Comparison of ENCODE assay signal across 23 mouse cellular contexts in genomic region chr9:37266622-37267021, GRCm38 (mm10). TPM values are rescaled to one million over a fixed set of nuclear protein-coding genes. Genes with fewer than 3 reads are reported as not detected.
DNase-seq lines count a peak whose midpoint lies in the region; ATAC-seq and TF ChIP-seq lines count a peak whose summit lies in the region.
"Had no signal": no experiment of that assay in that cellular context is flagged by ENCODE, and none has a peak within 500 bp of the region (broad histone marks: within the 10 kb centered on the region; RNA-seq: fewer than 3 reads in every experiment).

No protein-coding gene starts in this region.

- no peak for TF ChIP-seq CTCF in MEL (IDR thresholded peaks at IDR 0.05 in 2 of 3, conservative IDR thresholded peaks at IDR 0.05 in 1 of 3; ENCODE audit: control insufficient read depth in 1 of 3, insufficient read depth in 1 of 3, low read depth in 2 of 3, low read length in 3 of 3, poor library complexity in 1 of 3, severe bottlenecking in 1 of 3)

- 92% methylated on average over 2 of the region's 2 CpGs for WGBS in hindbrain, embryonic 16.5 days
- WGBS in limb, embryonic 10.5 days, result 93% methylated on average over 2 of the region's 2 CpGs

- intact Hi-C loops in gastrocnemius, postnatal 36 days (cut with DNase I), result no loop called here

- TF ChIP-seq RAD21 in MEL (IDR thresholded peaks at IDR 0.05; ENCODE audit: low read depth, low read length), result no peak

- peak; percentile 40 to 64; a peak in 3 of 4 replicates for TF ChIP-seq EP300 in MEL (IDR thresholded peaks at IDR 0.05; ENCODE audit: low read depth in 1 of 2, low read length in 2 of 2)

- DNase-seq in A20 (ENCODE audit: low read depth, low spot score) (peak; percentile 40), MEL (ENCODE audit: low read depth, low spot score) (peak; percentile 74)
- no peak for DNase-seq in gastrocnemius, postnatal 36 days
- no peak for DNase-seq in limb, embryonic 10.5 days (ENCODE audit: low spot score)
- DNase-seq: adrenal gland, adult 2 months; adrenal gland, adult 8-10 months; adrenal gland, postnatal 10 days; adrenal gland, postnatal 14 days; adrenal gland, postnatal 25 days; adrenal gland, postnatal 36 days; B cell, adult 2 months; cerebellum, adult 11 months; cerebellum, adult 11-12 months; cerebellum, adult 18-20 months; cerebellum, adult 2 months; cerebellum, adult 8-10 months had no signal

- ATAC-seq in megakaryocyte progenitor cell, adult 5-6 weeks (replicated peaks; ENCODE audit: poor library complexity), result 0 out of 2 replicates have a peak, but pooled peaks have one; percentile 20
- no peak for ATAC-seq in hindbrain, embryonic 16.5 days
- ATAC-seq: activated CD4-positive, CD25-positive, alpha-beta regulatory T cell, adult 4 months; CD4-positive, CD25-positive, alpha-beta regulatory T cell, adult 4 months; Patski had no signal

- H3K79me2 ChIP-seq in MEL (ENCODE audit: control insufficient read depth, insufficient read depth, low read length, poor library complexity), result no peaks in the 10 kb centered on the region

- no peaks in the 10 kb centered on the region for H3K9me3 ChIP-seq in MEL (replicated peaks; ENCODE audit: insufficient read depth, low read length)
- no peaks in the 10 kb centered on the region for H3K9me3 ChIP-seq in hindbrain, embryonic 16.5 days (ENCODE audit: control insufficient read depth, low read length)
- H3K9me3 ChIP-seq in limb, embryonic 10.5 days (replicated peaks), result no peaks in the 10 kb centered on the region
- H3K9me3 ChIP-seq: G1E had no signal

- TF ChIP-seq POLR2A in MEL (IDR thresholded peaks at IDR 0.05; ENCODE audit: control insufficient read depth in 1 of 2, insufficient read depth in 1 of 2, low read depth in 1 of 2, low read length in 2 of 2, poor library complexity in 1 of 2), result no peak

- H3K4me3 ChIP-seq in MEL (ENCODE audit: control insufficient read depth in 1 of 2, insufficient read depth in 1 of 2, low read depth in 2 of 2, low read length in 2 of 2), result no peak overlapping the region
- no peak overlapping the region for H3K4me3 ChIP-seq in hindbrain, embryonic 16.5 days (ENCODE audit: low read length)
- no peak overlapping the region for H3K4me3 ChIP-seq in limb, embryonic 10.5 days

- peaks cover 0 to 18% of the 10 kb centered on the region in 2 experiments; a peak in 2 of 4 replicates for H3K36me3 ChIP-seq in MEL (ENCODE audit: control insufficient read depth in 1 of 2, insufficient read depth in 2 of 2, low read length in 2 of 2)
- no peaks in the 10 kb centered on the region for H3K36me3 ChIP-seq in hindbrain, embryonic 16.5 days (ENCODE audit: control insufficient read depth, insufficient read depth, low read length)
- H3K36me3 ChIP-seq in limb, embryonic 10.5 days, result no peaks in the 10 kb centered on the region
- H3K36me3 ChIP-seq: G1E had no signal

- H3K4me2 ChIP-seq in hindbrain, embryonic 16.5 days (ENCODE audit: low read length), result no peak overlapping the region

- H3K27ac ChIP-seq in MEL (ENCODE audit: control insufficient read depth, low read depth, low read length), result no peak overlapping the region
- no peak overlapping the region for H3K27ac ChIP-seq in hindbrain, embryonic 16.5 days (ENCODE audit: low read depth, low read length)
- no peak overlapping the region for H3K27ac ChIP-seq in limb, embryonic 10.5 days

- peaks cover 7 to 9% of the 10 kb centered on the region in 2 experiments for H3K4me1 ChIP-seq in MEL (ENCODE audit: control insufficient read depth in 1 of 2, insufficient read depth in 2 of 2, low read length in 2 of 2)
- H3K4me1 ChIP-seq in hindbrain, embryonic 16.5 days (ENCODE audit: control insufficient read depth, insufficient read depth, low read depth, low read length), result no peaks in the 10 kb centered on the region
- no peaks in the 10 kb centered on the region for H3K4me1 ChIP-seq in limb, embryonic 10.5 days

- H3K9ac ChIP-seq in MEL (ENCODE audit: control insufficient read depth, low read depth, low read length, poor library complexity, severe bottlenecking), result no peak overlapping the region
- no peak overlapping the region for H3K9ac ChIP-seq in hindbrain, embryonic 16.5 days (ENCODE audit: low read depth, low read length)

- no peaks in the 10 kb centered on the region for H3K27me3 ChIP-seq in MEL (ENCODE audit: control insufficient read depth in 1 of 2, insufficient read depth in 2 of 2, low read length in 2 of 2)
- H3K27me3 ChIP-seq in hindbrain, embryonic 16.5 days (replicated peaks; ENCODE audit: control insufficient read depth, insufficient read depth, low read length), result no peaks in the 10 kb centered on the region
- no peaks in the 10 kb centered on the region for H3K27me3 ChIP-seq in limb, embryonic 10.5 days (ENCODE audit: low read depth, poor library complexity, severe bottlenecking)
- H3K27me3 ChIP-seq: CH12.LX, Patski had no signal

TF ChIP-seq in MEL, 35 proteins besides CTCF, POLR2A, EP300 and RAD21:
- peak; percentile 73 for TF ChIP-seq GATA1 (IDR thresholded peaks at IDR 0.05; ENCODE audit: low read depth, low read length)
- no peak for TF ChIP-seq USF1 (IDR thresholded peaks at IDR 0.05; ENCODE audit: low read depth, low read length)
- no peak for TF ChIP-seq ZMIZ1 (IDR thresholded peaks at IDR 0.05; ENCODE audit: low read depth, low read length)
- peak; percentile 19; the same call in 1 of the 2 replicates for TF ChIP-seq TAL1 (IDR thresholded peaks at IDR 0.05; ENCODE audit: low read length)
- no peak for TF ChIP-seq HCFC1 (IDR thresholded peaks at IDR 0.05; ENCODE audit: low read depth, low read length)
- no peak for TF ChIP-seq KAT2A (conservative IDR thresholded peaks at IDR 0.05; ENCODE audit: low read depth, low read length)
- TF ChIP-seq CHD2 (IDR thresholded peaks at IDR 0.05; ENCODE audit: low read length), result no peak
- TF ChIP-seq CHD1 (IDR thresholded peaks at IDR 0.05; ENCODE audit: low read depth, low read length), result no peak
- TF ChIP-seq SIN3A (IDR thresholded peaks at IDR 0.05; ENCODE audit: low read length), result peak; percentile 23; the same call in 1 of the 2 replicates

RNA-seq across cellular contexts. Expression of gene Slc37a2, which starts 11.1 kb away (rescaled TPM):
- 0.75 and 1.1 TPM in 2 replicates for total RNA-seq in MEL (2012; rRNA removed)
- polyA plus RNA-seq in MEL (2012; ENCODE audit: insufficient read depth in 1 of 2, insufficient read length in 2 of 2, low read depth in 1 of 2, low replicate concordance in 2 of 2, missing spikeins in 1 of 2), result 1 to 10 TPM in 1 of 2 experiments, not detected in 1; 1.4 TPM
- 0.15 and 0.37 TPM in 2 replicates for total RNA-seq in megakaryocyte progenitor cell, adult 5-6 weeks (2015)
- 0.37 and 0.50 TPM in 2 replicates for total RNA-seq in megakaryocyte progenitor cell, adult 5-6 weeks (2017)
- 1.9 and 2.6 TPM in 2 replicates for polyA plus RNA-seq in hindbrain, embryonic 16.5 days (2015; fragmentation: Nextera tagmentation; extraction: Ambion mirVana)
- total RNA-seq in gastrocnemius, postnatal 36 days (2021), result under 1 TPM; 0.64 to 0.79 TPM
- polyA plus RNA-seq in limb, embryonic 10.5 days (2016; fragmentation: Nextera tagmentation; extraction: Ambion mirVana), result 2.0 and 2.5 TPM in 2 replicates

RNA-seq across cellular contexts. Expression of gene Tmem218, which starts 58.6 kb away (rescaled TPM):
- total RNA-seq in MEL (2012; rRNA removed), result 2.7 and 3.4 TPM in 2 replicates
- polyA plus RNA-seq in MEL (2012; ENCODE audit: insufficient read depth in 1 of 2, insufficient read length in 2 of 2, low read depth in 1 of 2, low replicate concordance in 2 of 2, missing spikeins in 1 of 2), result 1 to 10 TPM in 1 of 2 experiments, not detected in 1; 4.7 TPM
- total RNA-seq in megakaryocyte progenitor cell, adult 5-6 weeks (2015), result 3.5 and 4.4 TPM in 2 replicates
- 4.2 and 5.3 TPM in 2 replicates for total RNA-seq in megakaryocyte progenitor cell, adult 5-6 weeks (2017)
- 10.1 and 11.0 TPM in 2 replicates for polyA plus RNA-seq in hindbrain, embryonic 16.5 days (2015; fragmentation: Nextera tagmentation; extraction: Ambion mirVana)
- total RNA-seq in gastrocnemius, postnatal 36 days (2021), result 1 to 10 TPM; 2.0 to 2.5 TPM
- polyA plus RNA-seq in limb, embryonic 10.5 days (2016; fragmentation: Nextera tagmentation; extraction: Ambion mirVana), result 6.5 and 10.4 TPM in 2 replicates

Comparison
In these comparisons a context has a peak if more than half of its experiments do, and no peak if none do; other contexts are left out.
1. DNase-seq: peak in A20 (single experiment) and MEL (single experiment); none in gastrocnemius, postnatal 36 days (0 of 2) and limb, embryonic 10.5 days (single experiment).